In the genomic region with DNA sequence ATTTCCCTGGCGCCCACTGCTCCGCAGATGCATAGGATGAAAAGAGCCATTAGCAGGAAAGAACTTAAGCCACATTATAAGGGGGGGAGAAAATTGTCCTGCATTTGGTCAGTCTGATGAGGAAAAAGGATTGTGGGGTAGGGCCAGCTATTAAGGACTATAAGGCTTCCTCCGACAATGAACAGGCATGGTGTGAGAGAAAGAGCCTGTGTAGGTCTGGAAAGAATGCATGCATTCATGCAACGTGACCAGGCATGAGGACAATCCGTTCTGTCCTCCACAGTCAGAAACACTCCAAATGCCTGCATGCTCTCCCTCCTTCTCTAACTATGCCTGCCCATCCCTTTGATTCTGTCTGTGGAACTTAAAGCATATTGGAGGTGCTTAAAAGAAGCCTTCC, we compare ENCODE assay signal across 25 mouse cellular contexts.
DNase-seq lines count a peak whose midpoint lies in the region; ATAC-seq and TF ChIP-seq lines count a peak whose summit lies in the region.
"Had no signal": no experiment of that assay in that cellular context is flagged by ENCODE, and none has a peak within 500 bp of the region (broad histone marks: within the 10 kb centered on the region; RNA-seq: fewer than 3 reads in every experiment).

No protein-coding gene starts in this region.

- no peaks in the 10 kb centered on the region for H3K9me3 ChIP-seq in forebrain, embryonic 10.5 days
- no peaks in the 10 kb centered on the region for H3K9me3 ChIP-seq in forebrain, embryonic 15.5 days
- no peaks in the 10 kb centered on the region for H3K9me3 ChIP-seq in heart, embryonic 15.5 days (replicated peaks)
- no peaks in the 10 kb centered on the region for H3K9me3 ChIP-seq in limb, embryonic 13.5 days
- H3K9me3 ChIP-seq: embryonic facial prominence, embryonic 13.5 days; heart, embryonic 10.5 days; limb, embryonic 15.5 days; lung, embryonic 15.5 days; megakaryocyte, embryonic 14.5 days; midbrain, embryonic 13.5 days; neural tube, embryonic 12.5 days had no signal

- H3K4me3 ChIP-seq in forebrain, embryonic 10.5 days: no peak overlapping the region
- no peak overlapping the region for H3K4me3 ChIP-seq in forebrain, embryonic 15.5 days
- H3K4me3 ChIP-seq in heart, embryonic 15.5 days: no peak overlapping the region
- no peak overlapping the region for H3K4me3 ChIP-seq in limb, embryonic 13.5 days
- H3K4me3 ChIP-seq: embryonic facial prominence, embryonic 13.5 days; heart, embryonic 10.5 days; limb, embryonic 15.5 days; lung, embryonic 15.5 days; megakaryocyte, embryonic 14.5 days; midbrain, embryonic 13.5 days; neural tube, embryonic 12.5 days had no signal

- 24% methylated on average over 5 of the region's 5 CpGs for WGBS in forebrain, embryonic 10.5 days
- 5% methylated on average over 5 of the region's 5 CpGs for WGBS in forebrain, embryonic 15.5 days
- 56% methylated on average over 5 of the region's 5 CpGs for WGBS in heart, embryonic 15.5 days
- 29% methylated on average over 5 of the region's 5 CpGs for WGBS in limb, embryonic 13.5 days

- no peaks in the 10 kb centered on the region for H3K27me3 ChIP-seq in forebrain, embryonic 10.5 days (ENCODE audit: poor library complexity, severe bottlenecking)
- no peaks in the 10 kb centered on the region for H3K27me3 ChIP-seq in forebrain, embryonic 15.5 days
- no peaks in the 10 kb centered on the region for H3K27me3 ChIP-seq in heart, embryonic 15.5 days
- H3K27me3 ChIP-seq in limb, embryonic 13.5 days: 0 out of 2 replicates have a peak, but pooled peaks cover 3% of the 10 kb centered on the region
- H3K27me3 ChIP-seq: embryonic facial prominence, embryonic 13.5 days; limb, embryonic 15.5 days; lung, embryonic 15.5 days; megakaryocyte, embryonic 14.5 days; midbrain, embryonic 13.5 days; neural tube, embryonic 12.5 days had no signal

- peaks cover 40% of the 10 kb centered on the region for H3K4me1 ChIP-seq in forebrain, embryonic 10.5 days
- peaks cover 26% of the 10 kb centered on the region for H3K4me1 ChIP-seq in forebrain, embryonic 15.5 days
- H3K4me1 ChIP-seq in heart, embryonic 15.5 days (replicated peaks): no peaks in the 10 kb centered on the region
- H3K4me1 ChIP-seq in limb, embryonic 13.5 days: peaks cover 28% of the 10 kb centered on the region
- H3K4me1 ChIP-seq: embryonic facial prominence, embryonic 13.5 days; heart, embryonic 10.5 days; lung, embryonic 15.5 days; megakaryocyte, embryonic 14.5 days had no signal

- no peak for TF ChIP-seq POLR2A in brain, embryonic 14.5 days (IDR thresholded peaks at IDR 0.05; ENCODE audit: borderline replicate concordance, extremely low read depth, insufficient read depth, insufficient read length, poor library complexity, severe bottlenecking)

- no peak overlapping the region for H3K4me2 ChIP-seq in forebrain, embryonic 15.5 days (replicated peaks)
- H3K4me2 ChIP-seq in heart, embryonic 15.5 days: no peak overlapping the region
- 0 out of 2 replicates have a peak overlapping the region, but pooled peaks have one; percentile 14 for H3K4me2 ChIP-seq in limb, embryonic 13.5 days (replicated peaks)
- H3K4me2 ChIP-seq: embryonic facial prominence, embryonic 13.5 days; hindbrain, embryonic 14.5 days; limb, embryonic 15.5 days; lung, embryonic 15.5 days; midbrain, embryonic 13.5 days; neural tube, embryonic 12.5 days had no signal

- TF ChIP-seq CTCF in brain, embryonic 14.5 days (IDR thresholded peaks at IDR 0.05; ENCODE audit: borderline replicate concordance, extremely low read depth, insufficient read depth, insufficient read length): no peak

- intact Hi-C loops in heart, postnatal 14 days (cut with DNase I): no loop called here

- DNase-seq in forebrain, embryonic 10.5 days (ENCODE audit: extremely low spot score, low spot score): no peak
- DNase-seq in heart, postnatal 14 days: no peak
- peak; percentile 52 for DNase-seq in brain, embryonic 14.5 days (ENCODE audit: low read depth)
- no peak for DNase-seq in kidney, postnatal 10 days
- DNase-seq: adrenal gland, postnatal 10 days; cerebellum, adult 8-10 months; cerebellum, postnatal 36 days; embryo, embryonic 11 days; kidney, adult 8-10 months; kidney, postnatal 14 days; lung, postnatal 36 days; thymus, postnatal 36 days had no signal

- H3K27ac ChIP-seq in forebrain, embryonic 10.5 days: peak overlapping the region; percentile 83
- no peak overlapping the region for H3K27ac ChIP-seq in forebrain, embryonic 15.5 days (replicated peaks)
- no peak overlapping the region for H3K27ac ChIP-seq in heart, embryonic 15.5 days
- H3K27ac ChIP-seq in limb, embryonic 13.5 days: no peak overlapping the region; the same call in 1 of the 2 replicates
- H3K27ac ChIP-seq: embryonic facial prominence, embryonic 13.5 days; heart, embryonic 10.5 days; hindbrain, embryonic 14.5 days; limb, embryonic 15.5 days; liver, embryonic 14.5 days; lung, embryonic 15.5 days; midbrain, embryonic 13.5 days; neural tube, embryonic 12.5 days had no signal

- H3K9ac ChIP-seq in forebrain, embryonic 15.5 days (replicated peaks): no peak overlapping the region
- no peak overlapping the region for H3K9ac ChIP-seq in heart, embryonic 15.5 days
- no peak overlapping the region for H3K9ac ChIP-seq in limb, embryonic 13.5 days
- H3K9ac ChIP-seq: embryonic facial prominence, embryonic 13.5 days; hindbrain, embryonic 14.5 days; limb, embryonic 15.5 days; liver, embryonic 14.5 days; lung, embryonic 15.5 days; midbrain, embryonic 13.5 days; neural tube, embryonic 12.5 days had no signal

- no peaks in the 10 kb centered on the region for H3K36me3 ChIP-seq in forebrain, embryonic 10.5 days (replicated peaks)
- H3K36me3 ChIP-seq in forebrain, embryonic 15.5 days: no peaks in the 10 kb centered on the region
- H3K36me3 ChIP-seq in heart, embryonic 15.5 days: no peaks in the 10 kb centered on the region
- no peaks in the 10 kb centered on the region for H3K36me3 ChIP-seq in limb, embryonic 13.5 days
- H3K36me3 ChIP-seq: embryonic facial prominence, embryonic 13.5 days; heart, embryonic 10.5 days; limb, embryonic 15.5 days; lung, embryonic 15.5 days; midbrain, embryonic 13.5 days; neural tube, embryonic 12.5 days had no signal

- no peak for ATAC-seq in forebrain, embryonic 15.5 days (replicated peaks)
- ATAC-seq in heart, embryonic 15.5 days (replicated peaks; ENCODE audit: insufficient number of reproducible peaks, insufficient read depth, low FRiP score, low read depth): 0 out of 2 replicates have a peak, but pooled peaks have one; percentile 39
- no peak for ATAC-seq in limb, embryonic 13.5 days (ENCODE audit: low FRiP score, low read depth)
- ATAC-seq: inflammation-experienced regulatory T-cells, adult 6 months; midbrain, embryonic 13.5 days had no signal
